Mouse (Mus musculus) NIH3T3 (cell line): ENCODE data around the gene Ap4b1.
"Not testable (repeated sequence)": the region's sequence is repeated elsewhere in the genome, so short reads cannot be mapped to it uniquely, and the experiment has no call there.

Experiments
- DNase-seq: peaks from one replicate; pipeline ENCODE4 v3.0.0-alpha.2; 2012; ENCODE audit warnings: low read depth

Gene Ap4b1

GRCm38 (mm10) chr3:103808891-103809798 lies at the start of gene Ap4b1, which contains the start of the genes Dclre1b and Gm43064:
Gene Ap4b1, plus strand, starts transcription at chr3:103809520.
Gene Dclre1b, minus strand, starts transcription at chr3:103809444.
Gene Gm43064, plus strand, starts transcription at chr3:103809573.
- peak; percentile 96 for DNase-seq

DNA sequence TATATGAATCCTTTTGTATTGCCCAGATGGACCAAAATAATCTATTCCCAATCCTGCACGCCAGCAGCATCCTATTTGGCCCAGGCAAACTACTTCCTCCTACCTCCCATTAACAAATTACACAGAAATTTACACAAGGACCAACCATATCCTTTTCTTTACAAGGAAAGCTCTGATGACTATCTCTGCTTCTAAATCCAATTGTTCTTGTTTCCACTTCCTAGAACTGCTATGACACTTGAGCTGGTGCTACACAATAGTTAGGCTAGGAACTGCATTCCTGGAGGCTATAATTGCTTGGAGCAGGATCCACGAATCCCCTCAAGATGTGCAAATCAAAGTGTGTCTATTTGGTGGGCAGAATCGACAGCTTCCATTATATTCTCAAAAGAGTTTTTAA lies 42.5 kb upstream of the Ap4b1 start:
- no peak for DNase-seq

- DNase-seq: peak; percentile 83
These were observed 37.7 kb upstream of the Ap4b1 start for GRCm38 (mm10) chr3:103771531-103772130.

- no peak for DNase-seq
These were observed 36.5 kb upstream of the Ap4b1 start for GRCm38 (mm10) chr3:103772846-103773245.

DNA sequence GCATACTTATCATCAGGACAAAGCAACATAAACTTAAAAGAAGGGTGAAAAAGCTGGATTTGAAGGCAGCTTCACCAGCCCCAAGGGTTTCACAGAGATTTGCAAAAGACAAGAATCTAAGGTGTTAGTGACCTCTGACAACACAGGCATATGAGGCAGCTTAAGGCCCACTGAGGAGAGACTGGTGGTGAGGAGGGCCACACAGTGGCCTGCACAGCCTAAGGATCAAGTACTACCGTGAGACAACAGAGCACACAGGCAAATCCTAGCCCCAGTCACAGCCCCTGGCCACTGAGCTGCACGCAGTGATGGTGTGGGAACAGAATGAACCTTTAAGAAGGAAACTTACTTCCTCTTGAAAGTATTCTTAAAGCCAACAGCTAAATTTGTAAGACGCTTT lies 35.8 kb upstream of the Ap4b1 start:
- no peak for DNase-seq

- no peak for DNase-seq
These were observed 35.3 kb upstream of the Ap4b1 start for GRCm38 (mm10) chr3:103774009-103774408.

GRCm38 (mm10) chr3:103777940-103778339 lies 31.4 kb upstream of the Ap4b1 start:
- DNase-seq: no peak

DNA sequence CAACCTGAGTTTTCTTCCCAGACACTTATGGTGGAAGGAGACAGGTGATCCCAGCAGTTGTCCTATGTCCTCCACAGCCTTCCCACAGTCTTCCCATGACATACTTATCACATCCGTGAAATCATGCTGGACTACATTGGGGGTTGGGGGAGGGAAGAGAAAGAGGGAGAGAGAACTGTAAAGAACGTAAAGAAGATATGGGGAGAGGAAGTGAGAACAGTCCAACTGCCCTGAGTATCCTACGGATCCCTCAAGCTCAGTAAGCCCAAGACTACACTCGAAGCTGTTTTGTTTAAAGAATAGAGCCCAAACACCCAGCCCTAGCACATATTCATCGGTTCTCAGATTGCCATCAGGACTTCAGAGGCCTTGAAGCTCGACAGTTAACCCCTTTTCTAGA lies 30.7 kb upstream of the Ap4b1 start:
- DNase-seq: no peak

DNA sequence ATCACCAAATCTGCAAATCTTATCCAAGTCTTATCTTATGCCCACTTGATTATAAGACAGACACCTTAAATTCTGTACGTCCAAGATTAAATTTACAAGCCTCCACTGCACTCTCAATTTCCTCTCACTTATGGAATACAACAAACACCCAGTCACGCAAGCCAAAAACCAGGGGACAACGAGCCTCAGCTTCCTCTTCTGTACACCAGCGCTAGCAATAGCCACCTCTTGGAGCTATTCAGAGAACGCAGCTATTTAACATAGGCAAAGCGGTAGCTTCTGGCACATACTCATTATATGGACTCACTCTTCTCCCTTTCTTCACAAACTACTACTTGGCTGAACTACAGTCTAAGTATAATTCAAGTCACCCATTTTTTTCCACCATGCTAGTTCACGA lies 30.1 kb upstream of the Ap4b1 start:
- no peak for DNase-seq

DNA sequence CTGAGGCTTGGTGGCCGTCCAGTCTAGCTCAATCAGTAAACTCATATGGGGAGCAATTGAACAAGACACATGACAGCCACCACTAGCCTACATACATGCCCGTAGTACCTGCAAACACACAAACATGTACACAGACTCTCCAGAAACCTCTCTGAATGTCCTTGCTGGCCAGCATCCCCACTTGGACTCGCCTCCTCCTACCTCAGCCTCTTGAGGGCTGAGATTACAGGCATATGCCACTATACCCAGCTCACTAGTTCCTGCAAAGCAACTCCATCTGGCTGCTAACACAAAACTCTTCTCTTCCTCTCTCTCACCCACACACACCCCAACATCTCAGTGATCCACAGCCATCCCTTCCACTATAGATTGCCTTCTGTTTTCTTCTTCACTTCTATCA lies 29.0 kb upstream of the Ap4b1 start:
- no peak for DNase-seq

GRCm38 (mm10) chr3:103780777-103781176 lies 28.5 kb upstream of the Ap4b1 start:
- no peak for DNase-seq

DNA sequence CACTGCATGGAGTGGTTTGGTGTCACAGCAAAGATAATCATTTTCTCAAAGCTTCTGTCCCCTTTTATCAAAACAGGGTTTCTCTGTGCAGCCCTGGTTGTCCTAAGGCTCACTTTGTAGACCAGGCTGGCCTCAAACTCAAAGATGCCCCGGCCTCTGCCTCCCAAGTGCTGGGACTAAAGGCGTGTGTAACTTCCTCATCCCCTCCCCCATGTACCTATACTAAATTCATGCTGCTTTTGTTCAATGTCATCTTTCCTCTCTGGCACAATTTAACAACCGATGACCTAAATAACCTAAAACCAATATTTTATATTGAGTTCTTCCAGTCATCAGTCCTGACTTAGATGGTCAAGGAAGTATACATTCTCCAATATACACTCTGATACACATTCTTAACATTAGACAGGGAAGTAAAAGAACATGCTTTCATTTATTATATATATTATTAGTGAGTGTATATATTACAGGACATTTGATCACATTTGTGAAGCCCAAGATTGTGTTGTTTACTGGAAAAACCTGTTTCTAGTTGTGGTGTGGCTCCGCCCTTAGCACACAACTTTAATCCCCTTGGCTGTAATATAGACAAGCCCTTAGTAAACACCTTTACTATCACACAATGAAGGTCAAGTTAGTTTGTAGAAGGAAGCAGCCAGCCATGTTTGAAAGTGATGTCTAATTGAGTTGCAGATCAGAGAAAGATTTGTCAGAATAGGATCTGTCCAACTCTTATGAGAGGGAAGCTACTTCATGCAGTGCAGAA lies 26.3 kb upstream of the Ap4b1 start:
- no peak for DNase-seq

- DNase-seq: no peak
These were observed 22.1 kb upstream of the Ap4b1 start for GRCm38 (mm10) chr3:103787225-103787624.

DNA sequence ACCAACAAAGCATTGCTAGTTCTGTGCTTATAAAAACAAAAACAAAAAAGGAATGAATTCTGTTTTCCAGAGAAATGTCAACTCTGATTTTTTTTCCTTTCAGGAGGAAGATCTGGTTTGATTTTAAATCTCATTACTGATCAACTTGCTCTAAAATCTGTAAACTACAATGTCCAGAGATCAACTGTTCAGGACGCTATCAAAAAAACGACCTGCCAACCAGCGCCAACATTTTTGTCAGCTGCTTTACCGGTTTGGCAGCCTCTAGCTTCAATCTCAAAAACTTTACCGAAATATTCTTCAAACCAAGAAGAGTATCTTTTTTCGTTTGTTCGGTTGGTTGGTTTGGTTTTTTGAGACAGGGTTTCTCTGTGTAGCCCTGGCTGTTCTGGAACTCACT lies 20.2 kb upstream of the Ap4b1 start:
- no peak for DNase-seq

GRCm38 (mm10) chr3:103789891-103790345 lies 19.4 kb upstream of the Ap4b1 start:
- peak; percentile 66 for DNase-seq

GRCm38 (mm10) chr3:103790346-103791145 lies 18.8 kb upstream of the Ap4b1 start:
- DNase-seq: peak; percentile 47

DNA sequence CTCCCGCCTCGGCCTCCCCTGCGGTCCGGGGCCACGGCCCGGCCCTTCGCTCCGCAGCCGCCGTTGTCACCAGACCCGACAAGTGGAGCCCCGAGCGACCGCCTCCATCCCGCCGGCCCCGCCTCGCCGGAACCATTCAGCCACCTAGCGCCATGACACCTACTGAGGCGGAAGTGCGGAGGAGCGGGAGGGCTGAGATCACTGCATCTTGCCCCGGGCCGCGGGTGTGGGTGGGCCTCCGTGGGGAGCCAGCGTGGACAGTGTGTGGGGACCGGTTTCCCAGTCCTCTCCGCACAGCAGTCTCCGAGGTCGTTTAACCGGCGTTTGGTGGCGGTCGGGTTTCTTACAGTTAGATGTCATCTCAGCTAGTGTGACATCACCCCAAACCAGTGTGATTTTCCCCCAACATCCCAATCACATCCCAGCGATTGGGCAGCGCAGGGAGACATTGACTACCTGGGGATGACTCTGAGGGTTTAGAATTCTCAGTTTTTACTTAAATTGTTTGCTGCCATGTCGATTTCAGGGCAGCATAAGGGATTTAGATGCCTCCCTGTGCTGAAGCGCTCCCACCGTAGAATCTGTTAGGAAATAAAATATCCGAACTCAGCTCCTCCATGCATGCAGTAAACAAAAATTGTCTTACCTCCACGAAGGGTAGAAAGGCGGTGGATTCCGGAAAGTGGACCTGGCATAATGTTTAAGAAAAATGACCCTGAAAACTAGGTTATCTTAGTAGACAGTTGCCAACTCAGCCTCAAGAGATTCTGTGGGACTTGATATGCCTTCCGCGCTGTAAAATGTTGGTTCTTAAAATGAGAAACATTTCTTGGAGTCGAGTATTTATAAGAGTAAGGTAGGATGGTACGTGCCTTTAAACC lies 17.9 kb upstream of the Ap4b1 start, which contains the start of gene Hipk1:
TSS of gene Hipk1 (minus strand) at position 334 of the 881 bp plus-strand sequence.
- peak; percentile 94 for DNase-seq

DNA sequence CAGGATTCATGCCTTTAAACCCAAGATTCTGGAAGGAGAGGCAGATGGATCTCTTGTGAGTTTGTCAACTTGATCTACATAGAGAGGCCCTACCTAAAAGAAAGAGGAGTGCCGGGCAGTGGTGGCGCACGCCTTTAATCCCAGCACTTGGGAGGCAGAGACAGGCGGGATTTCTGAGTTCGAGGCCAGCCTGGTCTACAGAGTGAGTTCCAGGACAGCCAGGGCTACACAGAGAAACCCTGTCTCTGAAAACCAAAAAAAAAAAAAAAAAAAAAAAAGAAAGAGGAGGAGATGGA lies 17.3 kb upstream of the Ap4b1 start:
- not testable (repeated sequence) for DNase-seq

GRCm38 (mm10) chr3:103792566-103792965 lies 16.8 kb upstream of the Ap4b1 start:
- no peak for DNase-seq

- DNase-seq: peak; percentile 22
These were observed 12.9 kb upstream of the Ap4b1 start for GRCm38 (mm10) chr3:103796389-103796788.

DNA sequence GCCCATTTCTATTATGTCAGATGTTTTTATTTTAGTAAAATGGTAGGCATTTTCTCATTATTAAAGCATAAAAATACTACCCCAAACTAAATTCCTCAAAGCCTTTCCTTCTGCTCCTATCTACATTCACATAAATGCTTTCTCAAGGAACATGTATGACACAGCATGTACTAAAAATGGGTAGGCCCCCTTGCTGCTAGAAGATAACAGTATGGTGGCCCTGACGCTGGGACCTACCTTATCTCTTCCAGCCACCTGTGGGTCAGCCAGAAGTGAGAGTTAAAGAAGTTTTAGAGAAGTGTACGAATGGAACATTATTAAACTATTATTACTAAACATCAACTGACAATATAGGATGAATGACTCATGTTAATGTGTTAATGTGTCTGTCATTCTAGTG lies 9.8 kb upstream of the Ap4b1 start:
- no peak for DNase-seq
